Mouse (Mus musculus): ENCODE data around the gene Ripor3.

DNA sequence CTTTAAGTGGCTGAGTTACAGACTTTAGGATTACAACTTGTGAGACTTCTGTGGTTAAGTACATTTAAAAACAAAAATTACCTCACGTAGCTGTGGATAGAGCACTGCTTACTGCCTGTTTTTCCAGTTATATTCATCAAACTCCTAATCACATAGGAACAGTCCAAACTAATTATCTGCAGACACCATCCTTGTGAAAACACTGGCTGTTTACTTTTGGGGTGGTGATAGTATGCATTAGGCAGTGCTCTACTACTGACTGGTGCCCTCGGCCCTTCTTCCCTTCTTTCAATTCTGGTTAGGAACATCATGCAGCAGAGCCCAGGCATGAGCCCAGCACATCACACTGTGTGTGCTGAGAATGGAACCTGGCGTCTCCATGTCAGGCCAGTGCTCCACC lies 63.2 kb downstream of the Ripor3 start:
- no peak for TF ChIP-seq CTCF (IDR thresholded peaks at IDR 0.05; ENCODE audit: extremely low read depth, insufficient read depth, insufficient read length, insufficient replicate concordance)
- no peak for TF ChIP-seq POLR2A (IDR thresholded peaks at IDR 0.05; ENCODE audit: low read depth, low read length)

Measured in spleen, adult 2 months (tissue).